Mouse (Mus musculus) olfactory bulb, adult 2 months (tissue): ENCODE data around the gene Kcnk4. TPM values are rescaled to one million over a fixed set of nuclear protein-coding genes. Genes with fewer than 3 reads are reported as not detected.

Experiments used
- H3K27ac ChIP-seq: fragments of 200-500 bp; 2 replicates; pipeline ENCODE4 v1.5.1; 2012; ENCODE audit warnings: low read depth, low read length; ENCODE audit not compliant: insufficient read depth
- H3K4me1 ChIP-seq: fragments of 200-500 bp; 2 replicates; pipeline ENCODE4 v1.6.1; 2012; ENCODE audit warnings: low read length; ENCODE audit not compliant: control insufficient read depth, insufficient read depth
- H3K4me3 ChIP-seq: fragments of 200-500 bp; 2 replicates; pipeline ENCODE4 v1.5.1; 2012; ENCODE audit warnings: mild to moderate bottlenecking, low read depth, low read length, moderate library complexity; ENCODE audit not compliant: insufficient read depth
- CTCF ChIP-seq: fragments of 200-500 bp; IDR thresholded peaks from 2 replicates; pipeline ENCODE4 v1.5.1; 2012; ENCODE audit warnings: low read depth, mild to moderate bottlenecking, low read length, moderate library complexity; ENCODE audit not compliant: insufficient read depth
- POLR2A ChIP-seq: fragments of 200-500 bp; IDR thresholded peaks from 2 replicates; pipeline ENCODE4 v1.6.1; 2012; ENCODE audit warnings: mild to moderate bottlenecking, low read depth, low read length, moderate library complexity; ENCODE audit not compliant: insufficient read depth
- WGBS: fragments of 180-500 bp; shearing (Covaris S2); methylation state at CpG from one replicate; pipeline ENCODE4 v1.1.7; 2018; 5-methylcytosine and 5-hydroxymethylcytosine counted together
- polyA plus RNA-seq: library from polyadenylated mRNA; stranded (reverse); fragments of >200 nt; gene quantifications from 2 replicates; pipeline ENCODE4 v1.2.4, GENCODE M21; 2012; ENCODE audit warnings: low replicate concordance; ENCODE audit not compliant: missing spikeins, insufficient read depth, insufficient read length

The Kcnk4 gene
- polyA plus RNA-seq, 1 experiment: not detected

- no peaks in the 10 kb centered on the region for H3K4me1 ChIP-seq
Measured at GRCm38 (mm10) chr19:6876799-6877198, 57.5 kb downstream of the Kcnk4 start.

GRCm38 (mm10) chr19:6875834-6876233 is 58.5 kb downstream of the Kcnk4 start:
- Histone ChIP-seq H3K27ac (no peak overlapping the region), H3K4me3 (no peak overlapping the region), H3K4me1 (no peaks in the 10 kb centered on the region)
- WGBS: 84% methylated on average over 6 of the region's 6 CpGs
- no peak for TF ChIP-seq POLR2A
- TF ChIP-seq CTCF: no peak

More at GRCm38 (mm10) chr19:6876799-6877198, 57.5 kb downstream of the Kcnk4 start:
- TF ChIP-seq CTCF (no peak), POLR2A (no peak)
- Histone ChIP-seq H3K4me3 (no peak overlapping the region), H3K27ac (no peak overlapping the region)

- H3K27ac ChIP-seq: no peak overlapping the region
- no peaks in the 10 kb centered on the region for H3K4me1 ChIP-seq
- no peak overlapping the region for H3K4me3 ChIP-seq
- TF ChIP-seq CTCF (no peak), POLR2A (no peak)
- 83% methylated on average over 1 of the region's 1 CpGs for WGBS
Measured at GRCm38 (mm10) chr19:6874257-6874656, 60.1 kb downstream of the Kcnk4 start.

Other genes with a start within 250 kb of the Kcnk4 start
- not detected in 2 replicates for gene Rps6ka4, start 93.9 kb downstream of the Kcnk4 start, polyA plus RNA-seq
- not detected in 2 replicates for gene Ccdc88b, start 76.3 kb downstream of the Kcnk4 start, polyA plus RNA-seq
- gene Trmt112, start 24.8 kb downstream of the Kcnk4 start, polyA plus RNA-seq: not detected in 2 replicates
- not detected in 2 replicates for gene Prdx5, start 24.4 kb downstream of the Kcnk4 start, polyA plus RNA-seq
- gene Esrra, start 12.7 kb downstream of the Kcnk4 start, polyA plus RNA-seq: not detected in 2 replicates
- not detected in 2 replicates for gene Catsperz, start 9.1 kb downstream of the Kcnk4 start, polyA plus RNA-seq
- not detected in 2 replicates for gene Bad, start 7.3 kb upstream of the Kcnk4 start, polyA plus RNA-seq
- gene Gpr137, start 8.0 kb upstream of the Kcnk4 start, polyA plus RNA-seq: not detected in 2 replicates
- not detected in 2 replicates for gene Ppp1r14b, start 40.5 kb upstream of the Kcnk4 start, polyA plus RNA-seq
- gene Plcb3, start 42.0 kb upstream of the Kcnk4 start, polyA plus RNA-seq: not detected in 2 replicates
- gene Fkbp2, start 46.0 kb upstream of the Kcnk4 start, polyA plus RNA-seq: not detected in 2 replicates
- not detected in 2 replicates for gene Vegfb, start 53.1 kb upstream of the Kcnk4 start, polyA plus RNA-seq
- gene Dnajc4, start 58.1 kb upstream of the Kcnk4 start, polyA plus RNA-seq: not detected in 2 replicates
- not detected in 2 replicates for gene Nudt22, start 61.6 kb upstream of the Kcnk4 start, polyA plus RNA-seq
- not detected in 2 replicates for gene Trpt1, start 61.6 kb upstream of the Kcnk4 start, polyA plus RNA-seq
- gene Fermt3, start 85.0 kb upstream of the Kcnk4 start, polyA plus RNA-seq: not detected in 2 replicates
- gene Stip1, start 105.5 kb upstream of the Kcnk4 start, polyA plus RNA-seq: 145 and 219 TPM in 2 replicates
- gene Macrod1, start 122.3 kb upstream of the Kcnk4 start, polyA plus RNA-seq: not detected in 2 replicates
- not detected in 2 replicates for gene Flrt1, start 171.2 kb upstream of the Kcnk4 start, polyA plus RNA-seq